ENCODE assay signal across 19 mouse cellular contexts in genomic region chr5:151065228-151065627, GRCm38 (mm10).
DNase-seq lines count a peak whose midpoint lies in the region; ATAC-seq and TF ChIP-seq lines count a peak whose summit lies in the region.
"Had no signal": no experiment of that assay in that cellular context is flagged by ENCODE, and none has a peak within 500 bp of the region (broad histone marks: within the 10 kb centered on the region; RNA-seq: fewer than 3 reads in every experiment).

No protein-coding gene starts in this region.

- WGBS in lung, adult 2 months = 37% methylated on average over 1 of the region's 1 CpGs

- TF ChIP-seq POLR2A in lung, adult 2 months (IDR thresholded peaks at IDR 0.05; ENCODE audit: borderline replicate concordance, extremely low read depth, low read depth, low read length) = no peak
- TF ChIP-seq POLR2A in embryonic fibroblast, embryonic 13.5 days (IDR thresholded peaks at IDR 0.05; ENCODE audit: low read depth, low read length) = no peak

- no peak for ATAC-seq in cerebellum, adult (ENCODE audit: insufficient number of reproducible peaks, low FRiP score, low TSS enrichment)
- ATAC-seq: forebrain, embryonic 16.5 days; intestine, embryonic 15.5 days had no signal

- H3K4me1 ChIP-seq in lung, adult 2 months (ENCODE audit: control insufficient read depth, insufficient read depth, low read length) = peaks cover 20% of the 10 kb centered on the region
- H3K4me1 ChIP-seq in embryonic fibroblast, embryonic 13.5 days (ENCODE audit: control insufficient read depth, insufficient read depth, low read length) = peaks cover 13% of the 10 kb centered on the region; the same call in 1 of the 2 replicates

- intact Hi-C loops in heart, postnatal 36 days (cut with DNase I) = loop anchor here (5.0 kb wide), 1 partner anchor 77 kb away; no protein-coding TSS in a partner anchor

- peak; percentile 79 for DNase-seq in heart, adult 8-10 months (ENCODE audit: low spot score)
- no peak for DNase-seq in heart, postnatal 36 days
- peak; percentile 2 for DNase-seq in lung, adult 2 months
- DNase-seq in lung, postnatal 4 days = no peak
- peak; percentile 75 for DNase-seq in lung, postnatal 25 days (ENCODE audit: low spot score)
- no peak for DNase-seq in layer of hippocampus, adult 8-10 months (ENCODE audit: low spot score in 2 of 2)
- DNase-seq: adrenal gland, postnatal 14 days; cerebellum, adult 8-10 months; kidney, postnatal 14 days; right cerebral cortex, postnatal 25 days had no signal

- TF ChIP-seq CTCF in lung, adult 2 months (IDR thresholded peaks at IDR 0.05; ENCODE audit: insufficient read depth, low read length) = no peak
- TF ChIP-seq CTCF in embryonic fibroblast, embryonic 13.5 days (IDR thresholded peaks at IDR 0.05; ENCODE audit: borderline replicate concordance, insufficient read depth, low read length) = no peak

- H3K4me3 ChIP-seq in lung, adult 2 months (replicated peaks; ENCODE audit: extremely low read depth, low read depth, low read length) = no peak overlapping the region
- H3K4me3 ChIP-seq in embryonic fibroblast, embryonic 13.5 days (ENCODE audit: insufficient read depth, low read length) = no peak overlapping the region
- H3K4me3 ChIP-seq: embryonic facial prominence, embryonic 12.5 days; intestine, embryonic 15.5 days; midbrain, embryonic 12.5 days; neural tube, embryonic 15.5 days had no signal

- peak overlapping the region; percentile 88 for H3K27ac ChIP-seq in embryonic fibroblast, embryonic 13.5 days (ENCODE audit: insufficient read depth, low read length)
- H3K27ac ChIP-seq: embryonic facial prominence, embryonic 12.5 days; hindbrain, embryonic 14.5 days; intestine, embryonic 15.5 days; midbrain, embryonic 12.5 days; neural tube, embryonic 15.5 days; stomach, postnatal 0 days had no signal

Comparison
In these comparisons a context has a peak if more than half of its experiments do, and no peak if none do; other contexts are left out.
1. DNase-seq: peak in heart, adult 8-10 months (single experiment), lung, adult 2 months (single experiment) and lung, postnatal 25 days (single experiment); none in heart, postnatal 36 days (0 of 2), lung, postnatal 4 days (0 of 2) and layer of hippocampus, adult 8-10 months (0 of 2).